Mouse (Mus musculus) thymus, adult 2 months (tissue): ENCODE measurements around the gene Man1a.

Experiments used
- CTCF ChIP-seq: fragments of 200-500 bp; IDR thresholded peaks from 2 replicates; pipeline ENCODE4 v1.5.1; 2012; ENCODE audit warnings: mild to moderate bottlenecking, control low read depth, low read length, moderate library complexity, borderline replicate concordance; ENCODE audit not compliant: control insufficient read depth, poor library complexity, insufficient read depth; ENCODE audit errors: extremely low read depth
- POLR2A ChIP-seq: fragments of 200-500 bp; IDR thresholded peaks from 2 replicates; pipeline ENCODE4 v1.6.1; 2012; ENCODE audit warnings: mild to moderate bottlenecking, low read length, control low read depth, moderate library complexity; ENCODE audit not compliant: control insufficient read depth, poor library complexity, insufficient read depth; ENCODE audit errors: extremely low read depth

- TF ChIP-seq CTCF, result no peak
- no peak for TF ChIP-seq POLR2A
These were observed 38.2 kb downstream of the Man1a start for GRCm38 (mm10) chr10:54038180-54038579.
